Mouse (Mus musculus) olfactory bulb, adult 2 months (tissue): ENCODE data around the gene Ptp4a2.

Experiments used
- CTCF ChIP-seq: fragments of 200-500 bp; IDR thresholded peaks from 2 replicates; pipeline ENCODE4 v1.5.1; 2012; ENCODE audit warnings: low read depth, mild to moderate bottlenecking, low read length, moderate library complexity; ENCODE audit not compliant: insufficient read depth
- POLR2A ChIP-seq: fragments of 200-500 bp; IDR thresholded peaks from 2 replicates; pipeline ENCODE4 v1.6.1; 2012; ENCODE audit warnings: mild to moderate bottlenecking, low read depth, low read length, moderate library complexity; ENCODE audit not compliant: insufficient read depth

DNA sequence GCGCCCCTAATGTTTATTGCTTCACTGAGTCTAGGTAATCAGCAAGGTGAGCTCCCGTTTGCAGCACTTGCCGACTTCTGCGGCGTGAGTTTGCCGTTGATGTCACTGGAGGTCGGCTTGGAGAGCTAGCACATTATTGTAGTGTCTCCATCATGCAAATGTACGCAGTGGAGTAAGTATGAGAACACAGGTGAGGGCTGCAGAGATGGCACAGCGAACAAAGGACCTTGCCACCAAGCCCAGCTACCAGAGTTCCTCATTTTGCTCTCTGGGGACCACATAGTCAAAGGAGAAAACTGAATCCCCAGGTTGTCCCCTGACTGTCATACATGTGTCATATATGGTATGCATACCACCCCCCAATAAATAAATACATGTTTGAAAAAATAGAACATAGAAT, 49.4 kb downstream of the Ptp4a2 start:
- no peak for TF ChIP-seq POLR2A
- TF ChIP-seq CTCF: no peak
